Mouse (Mus musculus): ENCODE data around the gene Agbl3. TPM values are rescaled to one million over a fixed set of nuclear protein-coding genes. Genes with fewer than 3 reads are reported as not detected.

Agbl3 gene
- polyA plus RNA-seq, 1 experiment from 2014 or later, result 10.5 TPM

DNA sequence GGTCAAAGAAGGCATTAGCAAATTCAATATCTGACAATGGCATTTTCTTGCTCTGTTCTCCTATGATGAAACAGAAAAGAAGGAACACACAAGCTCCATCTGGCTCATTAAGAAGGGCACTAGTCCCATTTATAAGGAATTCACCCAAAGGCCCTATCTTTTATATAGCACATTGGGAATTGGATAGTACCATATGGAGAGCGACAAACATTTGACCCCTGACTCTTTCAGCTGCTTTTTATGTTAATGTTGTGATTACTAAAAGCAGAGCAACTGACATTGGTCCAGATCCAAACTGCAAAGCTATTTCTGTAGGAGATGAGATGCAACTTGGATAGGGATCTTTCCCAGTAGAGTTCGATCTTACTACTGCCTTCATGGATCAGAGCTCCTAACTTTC lies 21.9 kb upstream of the Agbl3 start:
- Histone ChIP-seq H3K9ac (no peak overlapping the region), H3K27me3 (replicated peaks) (no peaks in the 10 kb centered on the region), H3K27ac (no peak overlapping the region), H3K4me2 (no peak overlapping the region), H3K4me3 (no peak overlapping the region), H3K36me3 (replicated peaks) (no peaks in the 10 kb centered on the region; the same call in 1 of the 2 replicates), H3K4me1 (no peaks in the 10 kb centered on the region), H3K9me3 (no peaks in the 10 kb centered on the region)
- 86% methylated on average over 2 of the region's 2 CpGs for WGBS
- no peak for ATAC-seq (replicated peaks)

- H3K4me3 ChIP-seq, result no peak overlapping the region
- no peaks in the 10 kb centered on the region for H3K9me3 ChIP-seq
- no peaks in the 10 kb centered on the region for H3K27me3 ChIP-seq (replicated peaks)
- no peak overlapping the region for H3K27ac ChIP-seq
- no peak for ATAC-seq (replicated peaks)
- no peak overlapping the region for H3K4me2 ChIP-seq
- 46% methylated on average over 4 of the region's 4 CpGs for WGBS
- H3K4me1 ChIP-seq, result no peaks in the 10 kb centered on the region
- no peak overlapping the region for H3K9ac ChIP-seq
- H3K36me3 ChIP-seq (replicated peaks), result no peaks in the 10 kb centered on the region; the same call in 1 of the 2 replicates
Observed at GRCm38 (mm10) chr6:34760023-34760422, 20.2 kb upstream of the Agbl3 start.

GRCm38 (mm10) chr6:34765721-34766120 lies 14.5 kb upstream of the Agbl3 start:
- no peak overlapping the region for H3K4me2 ChIP-seq
- H3K4me3 ChIP-seq, result no peak overlapping the region
- 94% methylated on average over 5 of the region's 5 CpGs for WGBS
- no peaks in the 10 kb centered on the region for H3K4me1 ChIP-seq
- H3K9me3 ChIP-seq, result no peaks in the 10 kb centered on the region
- H3K27ac ChIP-seq, result no peak overlapping the region
- no peaks in the 10 kb centered on the region for H3K27me3 ChIP-seq (replicated peaks)
- no peak overlapping the region for H3K9ac ChIP-seq
- H3K36me3 ChIP-seq (replicated peaks), result peaks cover 9% of the 10 kb centered on the region; the same call in 1 of the 2 replicates
- no peak for ATAC-seq (replicated peaks)

DNA sequence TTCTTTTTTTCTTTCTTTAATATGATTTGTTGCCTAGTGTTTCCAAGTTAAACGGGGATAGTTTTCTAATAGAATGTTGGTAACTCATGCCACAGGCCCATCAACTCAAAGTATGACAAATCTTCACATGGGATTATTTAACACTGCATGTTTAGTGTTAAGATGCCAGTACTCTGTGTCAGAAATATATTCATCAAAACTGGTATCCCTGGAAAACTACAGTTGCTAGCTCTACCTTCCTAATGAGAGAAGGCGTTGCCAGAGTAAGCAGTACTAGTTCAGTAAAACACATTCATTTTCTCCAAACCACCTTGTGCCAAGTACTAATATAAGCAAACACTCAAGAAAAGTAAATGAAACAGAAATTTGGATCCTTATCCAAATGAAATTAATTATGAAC lies 10.2 kb upstream of the Agbl3 start:
- ATAC-seq (replicated peaks), result no peak
- Histone ChIP-seq H3K27me3 (replicated peaks) (no peaks in the 10 kb centered on the region), H3K27ac (no peak overlapping the region), H3K4me3 (no peak overlapping the region), H3K9me3 (no peaks in the 10 kb centered on the region), H3K4me1 (no peaks in the 10 kb centered on the region), H3K4me2 (no peak overlapping the region), H3K36me3 (replicated peaks) (peaks cover 9% of the 10 kb centered on the region; the same call in 1 of the 2 replicates), H3K9ac (no peak overlapping the region)
- WGBS, result 95% methylated on average over 2 of the region's 2 CpGs

DNA sequence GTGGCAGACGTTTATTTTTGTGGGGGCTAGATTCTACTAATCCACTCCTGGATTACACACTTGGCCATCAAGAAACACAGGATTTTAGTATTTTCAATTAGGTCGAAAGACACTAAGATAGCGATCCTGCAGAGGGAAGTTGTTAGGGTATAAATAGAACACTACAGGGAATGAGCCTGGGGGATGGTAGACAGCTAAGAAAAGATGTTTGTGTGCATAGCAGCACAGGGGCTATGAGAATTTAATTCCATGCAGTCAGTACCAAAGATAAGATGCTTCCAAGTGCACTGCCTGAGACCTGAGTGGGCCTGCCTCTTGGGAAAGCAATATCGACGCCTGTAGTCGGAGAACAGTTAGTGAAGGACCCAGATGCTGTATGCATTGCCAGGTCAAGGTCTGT lies 9.7 kb upstream of the Agbl3 start:
- Histone ChIP-seq H3K27ac (no peak overlapping the region), H3K9me3 (no peaks in the 10 kb centered on the region), H3K4me2 (no peak overlapping the region), H3K4me3 (no peak overlapping the region), H3K9ac (no peak overlapping the region), H3K4me1 (no peaks in the 10 kb centered on the region), H3K36me3 (replicated peaks) (peaks cover 8% of the 10 kb centered on the region; the same call in 1 of the 2 replicates), H3K27me3 (replicated peaks) (no peaks in the 10 kb centered on the region)
- no peak for ATAC-seq (replicated peaks)
- WGBS, result 91% methylated on average over 6 of the region's 6 CpGs

DNA sequence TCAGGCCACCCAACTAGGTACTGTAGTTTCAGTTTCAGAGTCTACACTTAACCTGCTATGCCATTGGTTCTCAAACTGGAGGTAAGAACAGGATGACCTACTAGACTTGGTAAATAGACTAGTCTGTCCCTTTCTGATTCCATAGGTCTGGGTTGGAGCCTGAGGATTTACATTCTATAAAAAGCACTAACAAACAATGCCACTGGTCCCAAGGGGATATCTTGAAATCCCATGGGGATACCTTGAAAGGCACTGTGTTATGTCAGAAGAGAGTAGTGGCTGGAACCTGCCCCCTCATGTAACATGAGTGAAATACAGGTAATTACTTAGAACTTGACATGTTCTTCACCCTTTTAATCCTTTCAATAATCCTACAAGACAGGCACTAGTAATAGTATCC lies 3.8 kb upstream of the Agbl3 start:
- no peak overlapping the region for H3K9ac ChIP-seq
- no peak overlapping the region for H3K4me2 ChIP-seq
- no peaks in the 10 kb centered on the region for H3K27me3 ChIP-seq (replicated peaks)
- no peaks in the 10 kb centered on the region for H3K9me3 ChIP-seq
- no peak for ATAC-seq (replicated peaks)
- peaks cover 6% of the 10 kb centered on the region for H3K4me1 ChIP-seq
- H3K4me3 ChIP-seq, result no peak overlapping the region
- H3K27ac ChIP-seq, result no peak overlapping the region
- no peaks in the 10 kb centered on the region; the same call in 1 of the 2 replicates for H3K36me3 ChIP-seq (replicated peaks)

DNA sequence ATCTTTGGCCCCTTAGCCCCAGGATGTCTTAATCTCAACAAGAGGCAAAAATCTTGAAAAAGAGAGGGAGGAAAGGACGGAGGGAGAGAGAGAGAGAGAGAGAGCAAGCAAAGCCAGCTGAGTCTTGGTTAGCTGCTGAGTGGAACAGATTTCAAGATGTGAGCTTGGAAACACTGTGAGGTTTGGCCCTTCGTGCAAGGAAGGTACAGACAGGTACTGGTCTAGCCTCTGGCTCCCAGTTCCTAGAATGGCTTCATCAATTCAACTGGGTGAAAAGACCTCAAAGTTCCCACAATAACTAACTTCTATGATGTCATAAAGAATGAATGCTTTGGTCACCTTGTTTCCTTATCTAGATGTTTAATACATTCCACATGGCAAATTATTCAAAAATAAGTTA lies 3.1 kb upstream of the Agbl3 start:
- Histone ChIP-seq H3K27ac (no peak overlapping the region), H3K4me2 (no peak overlapping the region), H3K9me3 (no peaks in the 10 kb centered on the region), H3K4me1 (peaks cover 6% of the 10 kb centered on the region), H3K4me3 (no peak overlapping the region), H3K9ac (no peak overlapping the region), H3K27me3 (replicated peaks) (no peaks in the 10 kb centered on the region), H3K36me3 (replicated peaks) (no peaks in the 10 kb centered on the region; the same call in 1 of the 2 replicates)
- WGBS, result 88% methylated on average over 2 of the region's 2 CpGs
- ATAC-seq (replicated peaks), result no peak

DNA sequence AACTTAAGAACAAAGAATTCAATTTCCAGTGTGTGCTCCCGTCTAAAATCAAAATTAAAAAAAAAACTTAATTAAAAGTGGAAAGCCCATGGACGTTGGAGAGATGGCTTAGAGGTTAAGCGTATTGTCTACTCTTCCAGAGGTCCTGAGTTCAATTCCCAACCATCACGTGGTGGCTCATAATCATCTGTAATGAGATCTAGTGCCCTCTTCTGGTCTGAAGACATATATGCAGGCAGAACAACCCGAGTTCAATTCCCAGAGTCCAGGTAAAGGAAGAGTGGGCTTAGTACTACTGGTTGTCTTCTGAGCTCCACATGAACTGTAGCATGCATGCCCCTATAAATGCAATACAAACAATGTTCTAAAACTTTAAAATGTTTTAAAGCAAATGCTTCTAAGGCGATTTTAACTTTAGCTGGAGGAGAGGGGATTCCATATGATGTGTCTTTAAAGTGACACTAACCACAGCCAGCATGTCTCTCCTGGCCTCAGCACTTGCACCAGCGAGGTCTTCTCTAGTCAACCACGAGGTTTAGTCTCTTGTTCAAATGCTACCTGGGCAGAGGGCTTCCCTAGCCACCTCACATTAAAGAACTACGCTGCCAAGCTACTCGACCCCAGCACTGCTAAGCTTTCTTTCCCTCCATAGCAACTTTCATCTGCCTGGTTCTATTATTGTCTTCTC lies 2.1 kb upstream of the Agbl3 start:
- no peak overlapping the region for H3K9ac ChIP-seq

GRCm38 (mm10) chr6:34780943-34781289 lies 684 bp downstream of the Agbl3 start:
- Histone ChIP-seq H3K9ac (peak overlapping the region; percentile 96), H3K36me3 (replicated peaks) (no peaks in the 10 kb centered on the region), H3K27me3 (replicated peaks) (no peaks in the 10 kb centered on the region), H3K4me2 (peak overlapping the region; percentile 68), H3K9me3 (no peaks in the 10 kb centered on the region), H3K4me1 (peaks cover 6% of the 10 kb centered on the region), H3K27ac (peak overlapping the region; percentile 99), H3K4me3 (peak overlapping the region; percentile 76)
- 0 out of 2 replicates have a peak, but pooled peaks have one; percentile 2 for ATAC-seq (replicated peaks)
- WGBS, result 4% methylated on average over 13 of the region's 13 CpGs

More for the DNA sequence above, 2.1 kb upstream of the Agbl3 start:
- Histone ChIP-seq H3K4me1 (peaks cover 6% of the 10 kb centered on the region), H3K36me3 (replicated peaks) (no peaks in the 10 kb centered on the region; the same call in 1 of the 2 replicates), H3K27ac (no peak overlapping the region), H3K4me2 (no peak overlapping the region), H3K27me3 (replicated peaks) (no peaks in the 10 kb centered on the region), H3K4me3 (no peak overlapping the region), H3K9me3 (no peaks in the 10 kb centered on the region)
- 70% methylated on average over 10 of the region's 10 CpGs for WGBS
- ATAC-seq (replicated peaks), result no peak

DNA sequence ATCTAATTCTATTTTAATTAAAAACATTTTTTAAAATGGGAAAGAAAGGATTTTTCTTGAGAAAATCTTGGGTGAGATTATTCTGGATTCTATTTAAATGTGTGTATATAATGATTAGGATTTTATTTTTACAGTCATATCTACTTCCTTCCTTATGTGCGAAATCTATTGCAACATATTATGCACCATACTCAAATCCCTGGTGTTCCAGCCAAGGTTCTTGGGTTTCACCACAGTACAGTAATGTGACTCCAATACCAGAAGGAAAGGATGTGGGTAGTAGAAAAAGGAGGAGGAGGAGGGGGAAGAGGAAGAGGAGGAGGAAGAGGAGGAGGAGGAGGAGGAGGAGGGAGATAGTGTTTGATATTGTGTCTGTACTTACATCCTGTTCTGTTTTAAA lies 2.3 kb downstream of the Agbl3 start:
- no peak overlapping the region for H3K4me3 ChIP-seq
- 91% methylated on average over 1 of the region's 1 CpGs for WGBS
- ATAC-seq (replicated peaks), result no peak

DNA sequence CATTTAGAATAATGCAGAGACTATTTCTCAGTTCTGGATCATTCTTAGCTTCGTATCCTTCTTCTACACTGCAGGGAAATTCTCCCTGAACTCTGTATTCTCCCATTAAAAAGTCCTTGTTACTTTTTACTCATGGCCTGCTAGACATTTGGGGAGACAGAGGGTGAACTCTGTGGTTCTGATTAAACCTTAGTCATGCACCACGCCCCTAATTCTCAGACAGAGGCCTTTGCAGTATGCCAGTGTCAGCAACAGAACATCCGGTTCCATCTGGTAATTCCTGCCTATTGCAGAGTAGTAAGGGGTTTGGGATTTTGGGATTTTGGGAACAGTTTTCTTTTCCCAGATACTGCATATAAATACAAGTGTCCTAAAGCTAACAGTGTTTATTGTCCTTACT lies 16.6 kb downstream of the Agbl3 start:
- Histone ChIP-seq H3K9me3 (no peaks in the 10 kb centered on the region), H3K27me3 (replicated peaks) (no peaks in the 10 kb centered on the region), H3K27ac (no peak overlapping the region), H3K4me1 (no peaks in the 10 kb centered on the region), H3K4me2 (no peak overlapping the region), H3K9ac (no peak overlapping the region), H3K4me3 (no peak overlapping the region), H3K36me3 (replicated peaks) (no peaks in the 10 kb centered on the region)
- WGBS, result 85% methylated on average over 3 of the region's 3 CpGs
- no peak for ATAC-seq (replicated peaks)

More for the DNA sequence above, 2.3 kb downstream of the Agbl3 start:
- H3K27me3 ChIP-seq (replicated peaks), result no peaks in the 10 kb centered on the region
- H3K27ac ChIP-seq, result no peak overlapping the region
- H3K4me2 ChIP-seq, result no peak overlapping the region
- H3K9ac ChIP-seq, result no peak overlapping the region
- H3K9me3 ChIP-seq, result no peaks in the 10 kb centered on the region
- H3K36me3 ChIP-seq (replicated peaks), result no peaks in the 10 kb centered on the region
- peaks cover 6% of the 10 kb centered on the region for H3K4me1 ChIP-seq

DNA sequence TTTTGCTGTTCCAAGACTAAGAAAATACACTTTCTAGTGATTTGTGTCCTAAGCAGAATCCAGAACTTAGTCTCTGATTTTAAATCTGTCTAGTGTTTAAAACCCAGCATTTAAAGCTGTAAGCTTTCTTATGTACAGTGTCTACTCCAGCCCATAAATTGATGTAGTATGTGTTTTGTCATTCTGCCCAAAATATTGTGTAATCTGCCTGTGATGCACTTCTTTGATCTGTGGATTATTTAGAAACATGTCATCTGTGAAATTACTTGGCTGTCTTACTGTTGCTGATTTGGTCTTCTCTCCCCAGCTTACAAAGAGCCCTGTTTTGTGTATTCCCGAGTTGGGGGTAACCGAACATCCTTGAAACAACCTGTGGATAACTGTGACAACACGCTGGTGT lies 17.7 kb downstream of the Agbl3 start:
- Histone ChIP-seq H3K9me3 (no peaks in the 10 kb centered on the region), H3K27me3 (replicated peaks) (no peaks in the 10 kb centered on the region), H3K4me1 (no peaks in the 10 kb centered on the region), H3K36me3 (replicated peaks) (no peaks in the 10 kb centered on the region), H3K4me3 (no peak overlapping the region), H3K27ac (no peak overlapping the region), H3K9ac (no peak overlapping the region), H3K4me2 (no peak overlapping the region)
- no peak for ATAC-seq (replicated peaks)
- WGBS, result 77% methylated on average over 3 of the region's 3 CpGs

DNA sequence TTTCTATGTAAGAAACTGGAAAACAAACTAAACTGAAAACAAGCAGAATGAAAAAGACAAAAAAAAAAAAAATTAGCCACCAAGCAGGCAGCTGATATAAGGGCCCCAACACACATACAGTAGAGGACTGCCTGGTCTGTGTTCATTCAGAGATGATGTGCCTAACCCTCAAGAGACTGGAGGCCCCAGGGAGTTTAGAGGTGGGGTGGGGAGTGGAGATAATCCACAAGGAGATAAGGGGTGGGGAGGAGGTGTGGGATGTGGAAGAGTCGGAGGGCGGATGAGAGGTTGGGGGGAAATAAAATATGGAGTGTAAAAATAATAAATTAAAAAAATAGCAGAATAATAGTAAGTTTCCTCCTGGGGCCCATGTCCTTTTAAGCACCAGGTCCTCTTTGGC lies 25.4 kb downstream of the Agbl3 start:
- Histone ChIP-seq H3K4me1 (no peaks in the 10 kb centered on the region), H3K27me3 (replicated peaks) (no peaks in the 10 kb centered on the region), H3K4me3 (no peak overlapping the region), H3K36me3 (replicated peaks) (no peaks in the 10 kb centered on the region), H3K9ac (no peak overlapping the region), H3K27ac (no peak overlapping the region), H3K9me3 (no peaks in the 10 kb centered on the region), H3K4me2 (no peak overlapping the region)
- 83% methylated on average over 2 of the region's 2 CpGs for WGBS
- ATAC-seq (replicated peaks), result no peak

Measured in midbrain, embryonic 15.5 days (tissue).